Mouse (Mus musculus) embryonic facial prominence, embryonic 12.5 days (tissue): ENCODE data around the gene Fam83g. TPM values are rescaled to one million over a fixed set of nuclear protein-coding genes. Genes with fewer than 3 reads are reported as not detected.

Experiments used
- ATAC-seq: fragments of 200-750 bp; cut with Nextera tagmentation; 2 replicates; pipeline ENCODE4 v1.8.0; 2017; ENCODE audit not compliant: insufficient number of reproducible peaks, insufficient read depth, low FRiP score, low TSS enrichment
- H3K27ac ChIP-seq: fragments of 300-500 bp; sonication (generic); 2 replicates; pipeline ENCODE4 v1.5.1; 2016; ENCODE audit warnings: mild to moderate bottlenecking
- H3K27me3 ChIP-seq: fragments of 300-500 bp; sonication (generic); 2 replicates; pipeline ENCODE4 v1.6.1; 2016; ENCODE audit warnings: mild to moderate bottlenecking, moderate library complexity
- H3K36me3 ChIP-seq: fragments of 300-500 bp; sonication (generic); 2 replicates; pipeline ENCODE4 v1.6.1; 2016; ENCODE audit warnings: mild to moderate bottlenecking
- H3K4me1 ChIP-seq: fragments of 300-500 bp; sonication (generic); 2 replicates; pipeline ENCODE4 v1.6.1; 2016
- H3K4me2 ChIP-seq: fragments of 300-500 bp; sonication (generic); replicated peaks from 2 replicates; pipeline ENCODE4 v1.6.1; 2016; ENCODE audit warnings: mild to moderate bottlenecking, moderate library complexity
- H3K4me3 ChIP-seq: fragments of 300-500 bp; sonication (generic); 2 replicates; pipeline ENCODE4 v1.5.1; 2016; ENCODE audit warnings: mild to moderate bottlenecking
- H3K9ac ChIP-seq: fragments of 300-500 bp; sonication (generic); 2 replicates; pipeline ENCODE4 v1.6.1; 2016; ENCODE audit warnings: mild to moderate bottlenecking, moderate library complexity
- H3K9me3 ChIP-seq: fragments of 300-500 bp; sonication (generic); 2 replicates; pipeline ENCODE4 v1.6.1; 2016; ENCODE audit warnings: mild to moderate bottlenecking, moderate library complexity
- WGBS: fragments of 180-500 bp; shearing (Covaris S2); methylation state at CpG from one replicate; pipeline ENCODE4 v1.1.7; 2016; 5-methylcytosine and 5-hydroxymethylcytosine counted together
- polyA plus RNA-seq: library from polyadenylated mRNA; unstranded; fragments of >200 nt; fragmentation: Nextera tagmentation; extraction: Ambion mirVana; gene quantifications from 2 replicates; pipeline ENCODE4 v1.2.1, GENCODE M21; 2016

Gene Fam83g
- polyA plus RNA-seq, 1 experiment from 2014 or later, result 1.5 TPM

DNA sequence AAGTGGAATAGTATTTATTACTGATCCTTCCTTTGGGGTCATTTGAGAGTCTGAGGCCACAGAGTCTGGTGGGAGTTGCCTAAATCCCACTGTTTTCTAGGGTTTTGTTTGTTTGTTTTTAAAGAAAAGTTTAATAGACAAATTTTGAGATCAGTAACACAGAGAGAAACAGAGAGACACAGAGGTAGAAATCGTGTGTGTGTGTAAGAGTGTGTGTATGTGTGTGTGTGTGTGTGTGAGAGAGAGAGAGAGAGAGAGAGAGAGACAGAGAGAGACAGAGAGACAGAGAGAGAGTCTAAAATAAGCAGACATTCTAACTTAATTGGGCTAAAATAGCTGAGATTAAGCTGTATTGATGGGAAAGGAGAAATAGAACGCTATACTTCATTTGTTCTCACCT is 30.3 kb upstream of the Fam83g start:
- no peak for ATAC-seq
- H3K27ac ChIP-seq, result no peak overlapping the region
- 0 out of 2 replicates have a peak overlapping the region, but pooled peaks have one; percentile 3 for H3K4me2 ChIP-seq
- no peaks in the 10 kb centered on the region for H3K27me3 ChIP-seq
- no peaks in the 10 kb centered on the region for H3K36me3 ChIP-seq
- 71% methylated on average over 2 of the region's 2 CpGs for WGBS
- no peak overlapping the region for H3K9ac ChIP-seq
- H3K9me3 ChIP-seq, result no peaks in the 10 kb centered on the region
- H3K4me1 ChIP-seq, result no peaks in the 10 kb centered on the region
- no peak overlapping the region for H3K4me3 ChIP-seq

GRCm38 (mm10) chr11:61654786-61655311 is 29.0 kb upstream of the Fam83g start:
- Histone ChIP-seq H3K27ac (no peak overlapping the region), H3K9me3 (no peaks in the 10 kb centered on the region), H3K36me3 (no peaks in the 10 kb centered on the region), H3K27me3 (no peaks in the 10 kb centered on the region), H3K4me3 (no peak overlapping the region), H3K4me2 (no peak overlapping the region), H3K9ac (no peak overlapping the region), H3K4me1 (peaks cover 6% of the 10 kb centered on the region; the same call in 1 of the 2 replicates)
- no peak for ATAC-seq
- 78% methylated on average over 4 of the region's 4 CpGs for WGBS

GRCm38 (mm10) chr11:61655649-61656048 is 28.2 kb upstream of the Fam83g start:
- no peak overlapping the region for H3K9ac ChIP-seq
- H3K4me2 ChIP-seq, result no peak overlapping the region
- no peak overlapping the region for H3K27ac ChIP-seq
- peaks cover 6% of the 10 kb centered on the region; the same call in 1 of the 2 replicates for H3K4me1 ChIP-seq
- H3K9me3 ChIP-seq, result no peaks in the 10 kb centered on the region
- H3K4me3 ChIP-seq, result no peak overlapping the region
- H3K27me3 ChIP-seq, result no peaks in the 10 kb centered on the region
- ATAC-seq, result no peak
- WGBS, result 64% methylated on average over 4 of the region's 4 CpGs
- no peaks in the 10 kb centered on the region for H3K36me3 ChIP-seq

GRCm38 (mm10) chr11:61656148-61656850 is 27.6 kb upstream of the Fam83g start:
- H3K4me1 ChIP-seq, result peaks cover 6% of the 10 kb centered on the region; the same call in 1 of the 2 replicates
- no peaks in the 10 kb centered on the region for H3K9me3 ChIP-seq
- no peak overlapping the region for H3K4me3 ChIP-seq
- H3K9ac ChIP-seq, result no peak overlapping the region
- H3K4me2 ChIP-seq, result no peak overlapping the region
- no peaks in the 10 kb centered on the region for H3K36me3 ChIP-seq
- ATAC-seq, result no peak
- H3K27me3 ChIP-seq, result no peaks in the 10 kb centered on the region
- no peak overlapping the region for H3K27ac ChIP-seq
- 73% methylated on average over 6 of the region's 6 CpGs for WGBS

DNA sequence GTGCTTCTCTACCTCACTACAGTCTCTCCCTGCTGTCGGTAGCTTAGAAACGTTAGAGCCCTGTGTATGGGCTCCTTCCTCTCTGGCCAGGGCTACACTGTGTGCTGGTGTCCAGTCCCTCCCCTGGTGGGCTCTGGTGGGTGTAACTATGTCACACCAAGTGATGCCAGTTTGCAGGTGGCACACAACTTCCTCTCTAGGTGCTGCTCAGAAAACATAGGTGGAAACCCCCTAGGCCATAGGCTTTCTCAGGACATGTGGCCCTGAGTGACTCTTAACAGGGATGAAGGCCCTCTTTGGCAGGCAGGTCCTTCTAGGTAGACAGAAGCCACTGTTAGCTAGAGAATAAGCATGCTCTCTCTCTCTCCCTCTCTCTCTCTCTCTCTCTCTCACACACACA is 26.5 kb upstream of the Fam83g start:
- H3K4me2 ChIP-seq, result no peak overlapping the region
- H3K36me3 ChIP-seq, result no peaks in the 10 kb centered on the region
- H3K9ac ChIP-seq, result no peak overlapping the region
- H3K9me3 ChIP-seq, result no peaks in the 10 kb centered on the region
- ATAC-seq, result no peak
- WGBS, result 66% methylated on average over 2 of the region's 2 CpGs
- no peaks in the 10 kb centered on the region for H3K27me3 ChIP-seq
- no peak overlapping the region for H3K27ac ChIP-seq
- peaks cover 6% of the 10 kb centered on the region; the same call in 1 of the 2 replicates for H3K4me1 ChIP-seq
- no peak overlapping the region for H3K4me3 ChIP-seq

DNA sequence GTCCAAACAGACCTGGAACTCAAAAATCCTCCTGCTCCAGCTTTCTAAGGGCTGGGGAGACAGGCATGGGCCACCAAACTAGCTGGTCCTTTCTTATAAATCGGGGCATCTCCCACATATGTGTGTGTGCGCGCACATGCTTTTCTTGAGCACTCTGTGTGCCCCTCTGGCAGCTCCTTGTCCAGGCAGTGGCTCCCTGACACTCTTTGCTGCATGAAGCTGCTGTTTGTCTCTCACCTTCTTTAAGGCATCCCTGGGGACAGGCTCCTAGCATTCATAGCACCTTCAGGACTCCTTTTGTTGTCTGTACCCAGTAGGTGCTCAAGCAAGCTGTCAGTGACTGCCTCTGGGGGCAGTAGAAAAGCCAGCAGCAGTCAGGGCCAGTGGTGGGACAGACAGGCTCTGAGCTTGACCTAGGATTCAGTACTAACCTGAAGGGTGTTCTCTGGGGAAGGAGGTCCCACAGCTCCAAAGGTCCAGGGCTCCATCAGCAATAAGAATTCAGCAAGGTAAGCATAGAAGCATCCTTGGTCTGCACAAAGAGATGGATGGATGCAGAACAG is 25.4 kb upstream of the Fam83g start:
- 90% methylated on average over 3 of the region's 3 CpGs for WGBS
- no peaks in the 10 kb centered on the region for H3K9me3 ChIP-seq
- no peak overlapping the region for H3K27ac ChIP-seq
- H3K27me3 ChIP-seq, result no peaks in the 10 kb centered on the region
- H3K9ac ChIP-seq, result no peak overlapping the region
- no peak overlapping the region for H3K4me2 ChIP-seq
- ATAC-seq, result no peak
- H3K4me1 ChIP-seq, result peaks cover 6% of the 10 kb centered on the region; the same call in 1 of the 2 replicates
- no peaks in the 10 kb centered on the region for H3K36me3 ChIP-seq
- H3K4me3 ChIP-seq, result no peak overlapping the region

- Histone ChIP-seq H3K36me3 (no peaks in the 10 kb centered on the region), H3K27ac (no peak overlapping the region), H3K9me3 (no peaks in the 10 kb centered on the region), H3K9ac (no peak overlapping the region), H3K4me3 (no peak overlapping the region), H3K27me3 (no peaks in the 10 kb centered on the region), H3K4me1 (peaks cover 6% of the 10 kb centered on the region; the same call in 1 of the 2 replicates), H3K4me2 (no peak overlapping the region)
- ATAC-seq, result no peak
- 71% methylated on average over 4 of the region's 4 CpGs for WGBS
Measured at GRCm38 (mm10) chr11:61659011-61659858, 24.7 kb upstream of the Fam83g start.

DNA sequence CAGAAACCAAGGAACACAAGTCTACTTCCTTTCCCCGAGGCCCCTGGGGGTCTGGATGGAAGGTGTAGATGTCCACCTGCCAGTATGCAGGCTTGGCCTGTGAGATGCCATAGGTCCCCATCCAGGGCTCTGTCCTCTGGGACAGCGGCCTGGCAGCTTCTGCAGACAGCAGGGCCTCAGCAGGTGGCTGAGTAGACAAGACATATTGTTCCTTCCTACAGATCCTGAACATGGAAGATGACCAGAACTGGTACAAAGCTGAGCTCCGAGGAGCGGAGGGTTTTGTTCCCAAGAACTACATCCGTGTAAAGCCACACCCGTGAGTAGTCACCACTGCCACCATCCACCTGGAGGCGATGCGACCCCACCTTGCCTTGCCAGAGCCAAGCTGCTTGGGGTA is 23.9 kb upstream of the Fam83g start:
- ATAC-seq, result no peak
- WGBS, result 86% methylated on average over 8 of the region's 8 CpGs
- Histone ChIP-seq H3K27me3 (no peaks in the 10 kb centered on the region), H3K9ac (no peak overlapping the region), H3K4me2 (no peak overlapping the region), H3K36me3 (no peaks in the 10 kb centered on the region), H3K4me1 (peaks cover 6% of the 10 kb centered on the region; the same call in 1 of the 2 replicates), H3K27ac (no peak overlapping the region), H3K9me3 (no peaks in the 10 kb centered on the region), H3K4me3 (no peak overlapping the region)

DNA sequence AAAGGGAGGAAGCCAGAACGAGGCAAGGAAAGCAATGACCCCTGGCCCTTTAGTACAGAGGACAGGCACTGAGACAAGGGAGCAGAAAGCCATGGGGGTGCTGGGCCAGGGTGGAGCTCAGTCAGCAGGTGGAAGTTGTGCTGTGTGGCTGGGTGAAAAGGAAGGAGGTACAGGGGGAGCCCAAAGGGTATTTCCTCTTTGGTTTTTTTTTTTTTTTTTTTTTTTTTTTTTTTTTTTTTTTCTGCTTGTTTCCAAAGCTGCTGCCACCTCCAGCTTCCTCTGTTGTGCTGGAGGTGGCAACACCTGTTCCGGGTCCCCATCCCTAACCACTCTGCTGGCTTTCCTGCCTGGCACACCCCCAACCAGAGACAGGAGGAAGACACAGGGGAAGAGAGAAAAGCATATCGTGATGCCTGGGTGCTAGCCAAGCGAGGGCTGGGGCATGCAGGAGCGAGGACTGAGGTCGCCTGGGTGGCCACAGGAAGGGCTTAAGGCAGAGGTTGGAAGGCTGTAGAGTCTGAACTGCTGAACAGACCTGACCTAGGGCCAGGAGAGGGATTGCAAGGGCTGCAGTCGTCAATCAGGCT is 23.0 kb upstream of the Fam83g start:
- no peaks in the 10 kb centered on the region for H3K27me3 ChIP-seq
- no peak overlapping the region for H3K9ac ChIP-seq
- no peak overlapping the region for H3K4me2 ChIP-seq
- no peak for ATAC-seq
- peaks cover 6% of the 10 kb centered on the region; the same call in 1 of the 2 replicates for H3K4me1 ChIP-seq
- H3K27ac ChIP-seq, result no peak overlapping the region
- H3K36me3 ChIP-seq, result no peaks in the 10 kb centered on the region
- WGBS, result 72% methylated on average over 7 of the region's 7 CpGs
- no peaks in the 10 kb centered on the region for H3K9me3 ChIP-seq
- no peak overlapping the region for H3K4me3 ChIP-seq

GRCm38 (mm10) chr11:61662189-61662588 is 21.7 kb upstream of the Fam83g start:
- Histone ChIP-seq H3K9ac (no peak overlapping the region), H3K4me1 (peaks cover 6% of the 10 kb centered on the region; the same call in 1 of the 2 replicates), H3K4me2 (no peak overlapping the region), H3K36me3 (no peaks in the 10 kb centered on the region), H3K4me3 (no peak overlapping the region), H3K9me3 (no peaks in the 10 kb centered on the region), H3K27ac (no peak overlapping the region), H3K27me3 (no peaks in the 10 kb centered on the region)
- no peak for ATAC-seq
- 84% methylated on average over 5 of the region's 5 CpGs for WGBS

- no peaks in the 10 kb centered on the region for H3K27me3 ChIP-seq
- H3K9me3 ChIP-seq, result no peaks in the 10 kb centered on the region
- no peaks in the 10 kb centered on the region for H3K4me1 ChIP-seq
- WGBS, result 78% methylated on average over 4 of the region's 4 CpGs
- no peak overlapping the region for H3K4me2 ChIP-seq
- no peaks in the 10 kb centered on the region for H3K36me3 ChIP-seq
- no peak overlapping the region for H3K27ac ChIP-seq
- no peak overlapping the region for H3K9ac ChIP-seq
- no peak overlapping the region for H3K4me3 ChIP-seq
- ATAC-seq, result no peak
Measured at GRCm38 (mm10) chr11:61665401-61665800, 18.5 kb upstream of the Fam83g start.
